Mouse (Mus musculus): ENCODE data around the gene Fsd2.

DNA sequence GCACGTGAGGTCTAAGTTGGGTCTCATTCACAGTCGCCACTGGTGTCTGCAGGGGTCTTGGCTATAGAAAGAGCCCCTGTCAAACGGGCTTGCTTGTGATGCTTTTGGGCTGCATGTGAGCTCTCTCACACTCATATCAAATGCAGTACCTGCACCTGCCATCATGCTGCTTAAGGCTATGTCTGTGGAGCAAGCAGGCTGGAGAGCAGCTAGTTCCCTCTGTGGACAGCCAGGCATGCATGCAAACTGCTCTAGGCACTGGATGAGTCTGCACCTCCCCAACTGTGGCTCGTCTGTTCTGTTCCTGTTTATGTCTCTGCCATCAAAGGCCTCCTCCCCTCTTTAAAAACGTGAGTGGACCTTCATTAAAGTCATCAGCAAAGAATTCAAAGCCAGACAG, 39.7 kb upstream of the Fsd2 start:
- TF ChIP-seq CTCF (conservative IDR thresholded peaks at IDR 0.05; ENCODE audit: low read length) (no peak), NANOG (IDR thresholded peaks at IDR 0.05; ENCODE audit: borderline replicate concordance, low read length) (no peak)
